Mouse (Mus musculus) thymus, adult 2 months (tissue): ENCODE measurements around the gene Myl9.

ENCODE experiments used
- CTCF ChIP-seq: fragments of 200-500 bp; IDR thresholded peaks from 2 replicates; pipeline ENCODE4 v1.5.1; 2012; ENCODE audit warnings: mild to moderate bottlenecking, control low read depth, low read length, moderate library complexity, borderline replicate concordance; ENCODE audit not compliant: control insufficient read depth, poor library complexity, insufficient read depth; ENCODE audit errors: extremely low read depth
- POLR2A ChIP-seq: fragments of 200-500 bp; IDR thresholded peaks from 2 replicates; pipeline ENCODE4 v1.6.1; 2012; ENCODE audit warnings: mild to moderate bottlenecking, low read length, control low read depth, moderate library complexity; ENCODE audit not compliant: control insufficient read depth, poor library complexity, insufficient read depth; ENCODE audit errors: extremely low read depth

DNA sequence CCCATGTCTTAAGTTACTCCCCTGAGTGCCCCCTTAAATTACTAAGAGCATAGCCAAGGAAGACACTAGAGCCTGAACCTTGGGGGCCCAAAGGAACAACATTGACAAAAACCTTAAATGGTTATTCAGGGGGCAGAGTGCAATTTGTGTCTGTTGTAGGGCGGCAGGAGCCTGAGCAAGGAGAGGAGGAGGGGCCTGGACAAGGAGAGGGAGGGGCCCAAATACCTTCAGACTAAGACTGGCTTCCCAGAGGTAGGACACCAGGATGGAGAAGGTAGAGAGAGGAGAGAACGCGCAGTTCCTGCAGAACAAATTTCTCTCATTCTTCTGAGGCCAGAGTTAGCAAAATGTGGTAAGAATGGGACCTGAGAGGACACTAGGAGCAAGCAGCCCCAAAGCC lies 40.2 kb downstream of the Myl9 start:
- TF ChIP-seq CTCF (no peak), POLR2A (no peak)
